In genomic region chr7:132213460-132213859, GRCm38 (mm10) we compare ENCODE assay signal across 9 mouse cellular contexts. TPM values are rescaled to one million over a fixed set of nuclear protein-coding genes. Genes with fewer than 3 reads are reported as not detected.
DNase-seq lines count a peak whose midpoint lies in the region; ATAC-seq and TF ChIP-seq lines count a peak whose summit lies in the region.
"Had no signal": no experiment of that assay in that cellular context is flagged by ENCODE, and none has a peak within 500 bp of the region (broad histone marks: within the 10 kb centered on the region; RNA-seq: fewer than 3 reads in every experiment).

No protein-coding gene starts in this region.

- H3K4me2 ChIP-seq in liver, embryonic 11.5 days, result no peak overlapping the region
- H3K4me2 ChIP-seq: heart, embryonic 15.5 days had no signal

- H3K9ac ChIP-seq in ES-E14 (ENCODE audit: insufficient read depth, low read depth, low read length, poor library complexity, severe bottlenecking), result no peak overlapping the region
- no peak overlapping the region for H3K9ac ChIP-seq in liver, embryonic 11.5 days (ENCODE audit: low read depth, low read length)
- H3K9ac ChIP-seq: heart, embryonic 15.5 days had no signal

- no peaks in the 10 kb centered on the region for H3K9me3 ChIP-seq in ES-E14 (ENCODE audit: control insufficient read depth, insufficient read depth, low read depth, low read length)
- no peaks in the 10 kb centered on the region for H3K9me3 ChIP-seq in liver, embryonic 11.5 days (ENCODE audit: control insufficient read depth, low read length)
- H3K9me3 ChIP-seq: heart, embryonic 15.5 days had no signal

- no peaks in the 10 kb centered on the region for H3K36me3 ChIP-seq in ES-E14 (ENCODE audit: control insufficient read depth, insufficient read depth, low read length, poor library complexity, severe bottlenecking)
- H3K36me3 ChIP-seq in liver, embryonic 11.5 days (ENCODE audit: control insufficient read depth, insufficient read depth, low read length), result no peaks in the 10 kb centered on the region
- H3K36me3 ChIP-seq: heart, embryonic 15.5 days had no signal

- H3K27ac ChIP-seq in ES-E14 (ENCODE audit: insufficient read depth, low read depth, low read length, poor library complexity, severe bottlenecking), result no peak overlapping the region
- peak overlapping the region; percentile 65 for H3K27ac ChIP-seq in cerebellum, adult 2 months (ENCODE audit: insufficient read depth, low read length)
- no peak overlapping the region for H3K27ac ChIP-seq in liver, embryonic 11.5 days (ENCODE audit: low read depth, low read length)
- H3K27ac ChIP-seq: heart, embryonic 15.5 days had no signal

- H3K27me3 ChIP-seq in cerebellum, adult 2 months (ENCODE audit: control insufficient read depth, insufficient read depth, low read length), result no peaks in the 10 kb centered on the region
- H3K27me3 ChIP-seq in liver, embryonic 11.5 days (replicated peaks; ENCODE audit: control insufficient read depth, insufficient read depth, low read length), result no peaks in the 10 kb centered on the region

- TF ChIP-seq POLR2A in cerebellum, adult 2 months (IDR thresholded peaks at IDR 0.05; ENCODE audit: borderline replicate concordance, insufficient read depth, low read length), result no peak

- no peak overlapping the region for H3K4me3 ChIP-seq in ES-E14 (ENCODE audit: insufficient read depth in 1 of 2, low read depth in 1 of 2, low read length in 2 of 2, poor library complexity in 1 of 2, severe bottlenecking in 1 of 2)
- no peak overlapping the region for H3K4me3 ChIP-seq in cerebellum, adult 2 months (replicated peaks; ENCODE audit: insufficient read depth, low read depth, low read length)
- no peak overlapping the region for H3K4me3 ChIP-seq in liver, embryonic 11.5 days (ENCODE audit: low read depth, low read length)
- H3K4me3 ChIP-seq: heart, embryonic 15.5 days had no signal

- no peaks in the 10 kb centered on the region for H3K4me1 ChIP-seq in ES-E14 (ENCODE audit: control insufficient read depth in 2 of 2, insufficient read depth in 2 of 2, low read length in 2 of 2, poor library complexity in 1 of 2)
- peaks cover 23% of the 10 kb centered on the region for H3K4me1 ChIP-seq in cerebellum, adult 2 months (ENCODE audit: control insufficient read depth, insufficient read depth, low read length)
- no peaks in the 10 kb centered on the region for H3K4me1 ChIP-seq in liver, embryonic 11.5 days (replicated peaks; ENCODE audit: control insufficient read depth, insufficient read depth, low read length)
- H3K4me1 ChIP-seq: heart, embryonic 15.5 days had no signal

- ATAC-seq in liver, embryonic 11.5 days (replicated peaks; ENCODE audit: low FRiP score), result no peak
- no peak for ATAC-seq in inflammation-experienced regulatory T-cells, adult 6 months

- in situ Hi-C loops in ES-E14 (cut with MboI; ENCODE audit: low sequenced_read_pairs in 2 of 2, unreplicated experiment in 2 of 2), result loop anchor here (5.0 to 10.0 kb wide), 2 partner anchors 311 to 319 kb away; no protein-coding TSS in a partner anchor

- DNase-seq in 416B (ENCODE audit: low read depth) (peak; percentile 24), ES-E14 (ENCODE audit: low read depth, low spot score) (peak; percentile 53)
- peak; percentile 73 to 82 for DNase-seq in cerebellum, adult 2 months
- DNase-seq in frontal cortex, postnatal 10 days (ENCODE audit: low spot score in 2 of 2), result peak; percentile 54 to 82
- peak; percentile 83 for DNase-seq in kidney, postnatal 10 days
- DNase-seq in liver, embryonic 11.5 days (ENCODE audit: low spot score), result peak; percentile 58
- peak; percentile 89 for DNase-seq in right cerebral cortex, adult 2 months (ENCODE audit: low spot score in 2 of 2)

- peak; percentile 94 for TF ChIP-seq CTCF in cerebellum, adult 2 months (IDR thresholded peaks at IDR 0.05; ENCODE audit: borderline replicate concordance, insufficient read depth, low read depth, low read length)

- 3% methylated on average over 8 of the region's 8 CpGs for whole genome bisulfite sequencing in cerebellum, adult 2 months
- 10% methylated on average over 8 of the region's 8 CpGs for WGBS in liver, embryonic 11.5 days

TF ChIP-seq in ES-E14, 5 proteins besides CTCF, POLR2A, EP300 and RAD21:
- no peak for TF ChIP-seq ZNF384 (IDR thresholded peaks at IDR 0.05; ENCODE audit: low read depth, low read length)
- TF ChIP-seq ZC3H11A (IDR thresholded peaks at IDR 0.05; ENCODE audit: borderline replicate concordance, low read depth, low read length), result peak; percentile 94
- no peak for TF ChIP-seq CHD2 (IDR thresholded peaks at IDR 0.05; ENCODE audit: low read depth, low read length)

RNA-seq across cellular contexts. Expression of gene Cpxm2, which starts 58.9 kb away (rescaled TPM):
- 0.76 and 1.2 TPM in 2 replicates for total RNA-seq in ES-E14 (2012; rRNA removed)
- 1.4 and 1.6 TPM in 2 replicates for polyA plus RNA-seq in cerebellum, adult 2 months (2012; rRNA removed)
- polyA plus RNA-seq in liver, embryonic 11.5 days (2014; fragmentation: Nextera tagmentation; extraction: Ambion mirVana), result 0.35 and 0.56 TPM in 2 replicates
- polyA plus RNA-seq in inflammation-experienced regulatory T-cells, adult 6 months (2017; shearing (Covaris generic)), result not detected

Comparison
In these comparisons a context has a peak if more than half of its experiments do, and no peak if none do; other contexts are left out.
1. DNase-seq: peak in every context shown above with its lines; median percentile 89 in right cerebral cortex, adult 2 months; 83 in kidney, postnatal 10 days; 78 in cerebellum, adult 2 months; 68 in frontal cortex, postnatal 10 days; 58 in liver, embryonic 11.5 days; 53 in ES-E14; 24 in 416B.